Mouse (Mus musculus) G1E (cell line): ENCODE data around the gene Xbp1. TPM values are rescaled to one million over a fixed set of nuclear protein-coding genes. Genes with fewer than 3 reads are reported as not detected.
"Not testable (repeated sequence)": the region's sequence is repeated elsewhere in the genome, so short reads cannot be mapped to it uniquely, and the experiment has no call there.

ENCODE experiments used
- ATAC-seq: 2 replicates; pipeline ENCODE4 v1.8.0; 2016; ENCODE audit warnings: mild to moderate bottlenecking; ENCODE audit not compliant: insufficient number of reproducible peaks, poor library complexity, low FRiP score, severe bottlenecking; ENCODE audit errors: extremely low read depth
- DNase-seq: peaks from one replicate; pipeline ENCODE4 v3.0.0; 2012; ENCODE audit warnings: low spot score
- H3K27me3 ChIP-seq: 2 replicates; pipeline ENCODE4 v1.6.1; 2012; ENCODE audit warnings: mild to moderate bottlenecking, low read length, inconsistent platforms; ENCODE audit not compliant: insufficient read depth
- H3K36me3 ChIP-seq: replicated peaks from 2 replicates; pipeline ENCODE3; 2012; ENCODE audit warnings: mild to moderate bottlenecking, inconsistent platforms
- H3K4me1 ChIP-seq: 2 replicates; pipeline ENCODE4 v1.6.1; 2012; ENCODE audit warnings: low read depth, low read length, inconsistent platforms, mixed read lengths; ENCODE audit not compliant: insufficient read depth
- H3K4me3 ChIP-seq: 2 replicates; pipeline ENCODE4 v1.5.1; 2012; ENCODE audit warnings: low read depth, mild to moderate bottlenecking, inconsistent platforms, low read length, moderate library complexity, mixed read lengths
- H3K9me3 ChIP-seq: replicated peaks from 2 replicates; pipeline ENCODE4 v1.6.1; 2012; ENCODE audit warnings: inconsistent platforms
- CTCF ChIP-seq: IDR thresholded peaks from 2 replicates; pipeline ENCODE4 v1.5.1; 2012; ENCODE audit warnings: low read depth, low read length, inconsistent platforms, mixed read lengths
- GATA1 ChIP-seq: IDR thresholded peaks from 2 replicates; pipeline ENCODE4 v1.6.1; 2012; ENCODE audit warnings: borderline replicate concordance, low read length, inconsistent platforms, mixed read lengths
- GATA2 ChIP-seq: IDR thresholded peaks from 2 replicates; pipeline ENCODE4 v1.6.1; 2012; ENCODE audit warnings: low read depth, low read length, inconsistent platforms, borderline replicate concordance
- POLR2AphosphoS5 ChIP-seq: IDR thresholded peaks from 2 replicates; pipeline ENCODE4 v1.6.1; 2012; ENCODE audit warnings: low read depth, low read length, inconsistent platforms; ENCODE audit not compliant: insufficient replicate concordance
- TAL1 ChIP-seq: conservative IDR thresholded peaks from 2 replicates; pipeline ENCODE4 v1.6.1; 2012; ENCODE audit warnings: low read depth, low read length, inconsistent platforms, mixed read lengths
- polyA plus RNA-seq: library from polyadenylated mRNA; stranded (reverse); fragments of >175 nt; gene quantifications from 2 replicates; pipeline ENCODE4 v1.2.3, GENCODE M21; 2012
- total RNA-seq, 2 experiments: library from RNA; stranded (forward) in 1 of 2; stranded (reverse) in 1 of 2; fragments of 200-1000 nt in 1 of 2; fragments of >200 nt in 1 of 2; fragmentation: Nextera tagmentation in 1 of 2; gene quantifications; 2 replicates each; pipeline ENCODE4 v1.2.3; 2014 to 2017

Xbp1 gene
- total and polyA plus RNA-seq, 3 experiments: 50.6 to 185 (median 125) TPM

GRCm38 (mm10) chr11:5502351-5503051, 18.0 kb upstream of the Xbp1 start:
- no peak for DNase-seq
- Histone ChIP-seq H3K27me3 (no peaks in the 10 kb centered on the region), H3K36me3 (no peaks in the 10 kb centered on the region), H3K4me1 (peaks cover 70% of the 10 kb centered on the region), H3K4me3 (no peak overlapping the region; the same call in 1 of the 2 replicates), H3K9me3 (peaks cover 2% of the 10 kb centered on the region; the same call in 1 of the 2 replicates)
- TF ChIP-seq GATA2 (no peak), CTCF (no peak), GATA1 (no peak), TAL1 (no peak), POLR2AphosphoS5 (no peak)
- no peak for ATAC-seq

DNA sequence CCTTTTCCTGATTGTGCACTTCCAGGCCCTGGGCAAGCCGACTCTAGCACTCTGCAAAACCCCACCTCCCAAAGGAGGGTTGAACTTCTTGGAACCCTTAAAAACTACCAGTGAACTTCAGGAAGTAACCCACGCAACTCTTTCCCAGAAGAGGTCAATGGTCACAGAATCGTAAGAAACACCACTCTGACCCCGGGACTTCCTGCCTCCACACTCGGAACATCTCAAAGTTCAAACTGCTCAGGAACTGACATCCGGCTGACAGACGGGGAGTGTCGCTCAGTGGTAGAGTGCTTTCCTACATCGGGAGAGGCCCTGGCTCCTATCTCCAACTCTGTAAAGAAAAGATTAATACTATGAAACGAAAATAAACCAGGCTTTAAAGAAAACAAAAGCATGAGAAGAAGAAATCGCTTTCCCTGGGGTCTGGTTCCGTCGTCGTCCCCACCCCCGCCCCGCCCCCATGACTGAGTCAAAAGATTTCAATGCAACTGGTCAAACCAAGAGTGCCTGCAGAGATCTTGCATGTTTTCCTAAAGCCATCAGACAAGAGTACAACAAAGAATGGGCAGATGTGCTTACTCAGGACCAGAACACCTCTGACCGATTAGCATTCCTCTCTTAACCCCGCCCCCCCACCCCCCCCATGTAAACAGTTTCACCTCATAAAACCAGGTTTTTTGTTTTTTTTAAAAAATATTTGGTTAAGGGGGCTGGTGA, 14.4 kb upstream of the Xbp1 start:
- peak overlapping the region; percentile 65; the same call in 1 of the 2 replicates for H3K4me3 ChIP-seq
- peaks cover 2% of the 10 kb centered on the region; the same call in 1 of the 2 replicates for H3K9me3 ChIP-seq
- no peak for TF ChIP-seq TAL1
- no peak for TF ChIP-seq GATA2
- TF ChIP-seq CTCF: no peak
- TF ChIP-seq POLR2AphosphoS5: no peak
- TF ChIP-seq GATA1: no peak
- ATAC-seq: peak; percentile 54
- H3K4me1 ChIP-seq: peaks cover 62% of the 10 kb centered on the region
- no peaks in the 10 kb centered on the region for H3K27me3 ChIP-seq
- no peaks in the 10 kb centered on the region for H3K36me3 ChIP-seq
- DNase-seq: peak; percentile 35

DNA sequence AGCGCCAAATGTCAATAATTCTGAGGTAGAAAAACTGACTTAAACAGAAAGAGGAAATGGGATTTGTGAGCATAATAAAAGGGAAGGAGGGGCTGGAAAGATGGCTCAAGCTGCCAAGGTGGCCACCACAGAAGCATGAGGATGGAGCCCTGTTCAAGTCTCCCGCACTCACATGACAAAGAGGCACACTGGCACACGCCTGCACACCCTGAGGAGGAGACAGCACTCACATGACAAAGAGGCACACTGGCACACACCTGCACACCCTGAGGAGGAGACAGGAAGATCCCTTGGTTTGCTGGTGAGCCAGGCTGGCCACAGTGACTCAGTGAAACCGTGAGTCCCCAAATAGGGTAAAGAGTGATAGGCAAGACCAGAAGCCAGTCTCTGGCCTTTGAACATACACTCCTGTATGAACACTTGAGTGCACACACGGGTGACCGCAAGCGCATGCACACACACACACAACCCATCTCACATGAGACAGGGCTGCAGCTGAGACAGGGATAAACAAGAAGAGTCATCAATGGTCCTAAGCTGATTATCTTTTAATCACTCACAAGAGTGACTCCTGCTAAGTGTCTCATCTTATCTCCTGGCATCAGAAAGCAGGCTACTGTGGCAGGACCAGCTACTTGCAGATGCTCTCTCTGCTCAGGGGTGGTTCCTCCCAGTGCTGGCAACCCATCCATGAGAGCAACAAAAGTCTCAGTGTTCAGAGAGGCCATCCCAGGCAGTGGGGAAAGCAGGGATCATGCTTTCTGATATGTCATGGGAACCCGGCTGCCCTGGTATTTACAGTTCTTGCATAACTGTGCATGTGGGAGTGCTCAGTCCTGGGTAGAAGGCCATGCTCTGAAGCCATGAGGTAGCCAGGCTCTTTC, 11.0 kb upstream of the Xbp1 start:
- ATAC-seq (peak; percentile 48), DNase-seq (peak; percentile 17)
- peaks cover 55% of the 10 kb centered on the region for H3K4me1 ChIP-seq
- no peaks in the 10 kb centered on the region for H3K9me3 ChIP-seq
- TF ChIP-seq POLR2AphosphoS5: no peak
- no peak for TF ChIP-seq GATA1
- no peak for TF ChIP-seq GATA2
- no peaks in the 10 kb centered on the region for H3K36me3 ChIP-seq
- H3K4me3 ChIP-seq: peak overlapping the region; percentile 46; the same call in 1 of the 2 replicates
- H3K27me3 ChIP-seq: peaks cover 7% of the 10 kb centered on the region; the same call in 1 of the 2 replicates

DNA sequence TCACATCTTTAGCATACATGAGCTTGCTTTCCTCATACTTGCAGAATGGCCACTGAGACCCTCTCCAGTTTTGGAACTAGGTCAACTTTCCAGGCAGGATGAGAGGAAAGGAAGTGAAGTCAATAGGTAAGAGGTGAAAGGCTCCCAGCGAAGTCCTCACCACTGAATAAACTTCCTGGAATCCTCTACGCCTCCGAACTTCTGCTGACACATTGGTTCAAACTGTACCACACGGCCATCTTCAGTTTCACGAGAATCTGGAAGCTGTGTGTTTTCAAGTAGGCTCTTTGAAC, 10.4 kb upstream of the Xbp1 start:
- TF ChIP-seq GATA2 (no peak), GATA1 (no peak), POLR2AphosphoS5 (no peak), CTCF (no peak), TAL1 (no peak)
- Histone ChIP-seq H3K4me1 (peaks cover 51% of the 10 kb centered on the region), H3K27me3 (peaks cover 7% of the 10 kb centered on the region; the same call in 1 of the 2 replicates), H3K36me3 (no peaks in the 10 kb centered on the region), H3K9me3 (no peaks in the 10 kb centered on the region), H3K4me3 (no peak overlapping the region)
- ATAC-seq: no peak
- no peak for DNase-seq

- not testable (repeated sequence) for ATAC-seq, H3K36me3 ChIP-seq
These were observed 9.8 kb upstream of the Xbp1 start for GRCm38 (mm10) chr11:5510686-5511085.

GRCm38 (mm10) chr11:5512099-5512725, 8.2 kb upstream of the Xbp1 start:
- Histone ChIP-seq H3K4me3 (no peak overlapping the region), H3K4me1 (peaks cover 39% of the 10 kb centered on the region), H3K9me3 (no peaks in the 10 kb centered on the region), H3K27me3 (peaks cover 18% of the 10 kb centered on the region), H3K36me3 (no peaks in the 10 kb centered on the region)
- TF ChIP-seq TAL1 (no peak), GATA2 (no peak), CTCF (no peak), GATA1 (no peak), POLR2AphosphoS5 (no peak)
- ATAC-seq: no peak
- DNase-seq: no peak

More at GRCm38 (mm10) chr11:5510686-5511085, 9.8 kb upstream of the Xbp1 start:
- not testable (repeated sequence) for H3K9me3 ChIP-seq, DNase-seq, H3K27me3 ChIP-seq, H3K4me3 ChIP-seq
- peaks cover 44% of the 10 kb centered on the region for H3K4me1 ChIP-seq
